Mouse (Mus musculus): ENCODE data around the gene Lpo.

The Lpo gene

GRCm38 (mm10) chr11:87768745-87769144 lies 59.3 kb downstream of the Lpo start:
- TF ChIP-seq GATA4 (IDR thresholded peaks at IDR 0.05; ENCODE audit: insufficient replicate concordance, low read length) = no peak

GRCm38 (mm10) chr11:87763988-87764876 lies 63.9 kb downstream of the Lpo start:
- no peak for TF ChIP-seq GATA4 (IDR thresholded peaks at IDR 0.05; ENCODE audit: insufficient replicate concordance, low read length)

GRCm38 (mm10) chr11:87763511-87763987 lies 64.5 kb downstream of the Lpo start:
- no peak for TF ChIP-seq GATA4 (IDR thresholded peaks at IDR 0.05; ENCODE audit: insufficient replicate concordance, low read length)

GRCm38 (mm10) chr11:87762702-87763385 lies 65.2 kb downstream of the Lpo start:
- no peak for TF ChIP-seq GATA4 (IDR thresholded peaks at IDR 0.05; ENCODE audit: insufficient replicate concordance, low read length)

GRCm38 (mm10) chr11:87761806-87762701 lies 66.0 kb downstream of the Lpo start:
- TF ChIP-seq GATA4 (IDR thresholded peaks at IDR 0.05; ENCODE audit: insufficient replicate concordance, low read length) = no peak

GRCm38 (mm10) chr11:87761181-87761721 lies 66.8 kb downstream of the Lpo start:
- TF ChIP-seq GATA4 (IDR thresholded peaks at IDR 0.05; ENCODE audit: insufficient replicate concordance, low read length) = no peak

- TF ChIP-seq GATA4 (IDR thresholded peaks at IDR 0.05; ENCODE audit: insufficient replicate concordance, low read length) = no peak
These were observed 67.6 kb downstream of the Lpo start, which contains the start of gene Tspoap1 for GRCm38 (mm10) chr11:87760301-87761081. Gene Tspoap1 (plus strand): TSS chr11:87760541.

GRCm38 (mm10) chr11:87759609-87760005 lies 68.5 kb downstream of the Lpo start:
- no peak for TF ChIP-seq GATA4 (IDR thresholded peaks at IDR 0.05; ENCODE audit: insufficient replicate concordance, low read length)

GRCm38 (mm10) chr11:87758957-87759608 lies 69.0 kb downstream of the Lpo start:
- TF ChIP-seq GATA4 (IDR thresholded peaks at IDR 0.05; ENCODE audit: insufficient replicate concordance, low read length) = no peak

- no peak for TF ChIP-seq GATA4 (IDR thresholded peaks at IDR 0.05; ENCODE audit: insufficient replicate concordance, low read length)
These were observed 69.8 kb downstream of the Lpo start for GRCm38 (mm10) chr11:87758161-87758911.

- TF ChIP-seq GATA4 (IDR thresholded peaks at IDR 0.05; ENCODE audit: insufficient replicate concordance, low read length) = no peak
These were observed 70.8 kb downstream of the Lpo start for GRCm38 (mm10) chr11:87757001-87757954.

Data from liver, adult (tissue).